Mouse (Mus musculus) lung, embryonic 16.5 days (tissue): ENCODE measurements around the gene Olfr1330. TPM values are rescaled to one million over a fixed set of nuclear protein-coding genes. Genes with fewer than 3 reads are reported as not detected.

Source experiments
- polyA plus RNA-seq: library from polyadenylated mRNA; unstranded; fragments of >200 nt; fragmentation: Nextera tagmentation; extraction: Ambion mirVana; gene quantifications from 2 replicates; pipeline ENCODE4 v1.2.1, GENCODE M21; 2015

Gene Olfr1330
- polyA plus RNA-seq, 1 experiment from 2014 or later, result not detected

Other genes with a start within 250 kb of the Olfr1330 start
- not detected in 2 replicates for gene Olfr62, start 229.6 kb upstream of the Olfr1330 start, polyA plus RNA-seq
- gene Olfr1342, start 195.8 kb upstream of the Olfr1330 start, polyA plus RNA-seq, result 0.50 and 0.59 TPM in 2 replicates
- gene Olfr1341, start 185.1 kb upstream of the Olfr1330 start, polyA plus RNA-seq, result not detected in 2 replicates
- not detected in 2 replicates for gene Olfr1340, start 168.5 kb upstream of the Olfr1330 start, polyA plus RNA-seq
- not detected in 2 replicates for gene Olfr1339, start 156.4 kb upstream of the Olfr1330 start, polyA plus RNA-seq
- not detected in 2 replicates for gene Olfr1338, start 129.9 kb upstream of the Olfr1330 start, polyA plus RNA-seq
- not detected in 2 replicates for gene Olfr1337, start 106.0 kb upstream of the Olfr1330 start, polyA plus RNA-seq
- not detected in 2 replicates for gene Olfr1335, start 78.7 kb upstream of the Olfr1330 start, polyA plus RNA-seq
- gene Olfr1333, start 52.3 kb upstream of the Olfr1330 start, polyA plus RNA-seq, result not detected in 2 replicates
- not detected in 2 replicates for gene Olfr1331, start 23.9 kb upstream of the Olfr1330 start, polyA plus RNA-seq
- gene Olfr1329, start 28.9 kb downstream of the Olfr1330 start, polyA plus RNA-seq, result not detected in 2 replicates
- gene Olfr1328, start 50.0 kb downstream of the Olfr1330 start, polyA plus RNA-seq, result not detected in 2 replicates
- not detected in 2 replicates for gene Lao1, start 73.0 kb downstream of the Olfr1330 start, polyA plus RNA-seq
- gene Slc2a1, start 220.1 kb downstream of the Olfr1330 start, polyA plus RNA-seq, result 89.7 and 95.7 TPM in 2 replicates